In genomic region chr17:28736486-28736885, GRCm38 (mm10) we compare ENCODE assay signal across 15 mouse cellular contexts. TPM values are rescaled to one million over a fixed set of nuclear protein-coding genes. Genes with fewer than 3 reads are reported as not detected.
DNase-seq lines count a peak whose midpoint lies in the region; ATAC-seq and TF ChIP-seq lines count a peak whose summit lies in the region.
"Had no signal": no experiment of that assay in that cellular context is flagged by ENCODE, and none has a peak within 500 bp of the region (broad histone marks: within the 10 kb centered on the region; RNA-seq: fewer than 3 reads in every experiment).

No protein-coding gene starts in this region.

- H3K9ac ChIP-seq in hindbrain, embryonic 12.5 days, result no peak overlapping the region
- H3K9ac ChIP-seq in hindbrain, embryonic 14.5 days, result no peak overlapping the region

- H3K27ac ChIP-seq in hindbrain, embryonic 12.5 days, result 0 out of 2 replicates have a peak overlapping the region, but pooled peaks have one; percentile 35
- H3K27ac ChIP-seq in hindbrain, embryonic 14.5 days, result no peak overlapping the region
- H3K27ac ChIP-seq in cortical plate, adult 2 months (ENCODE audit: insufficient read depth, low read length), result peak overlapping the region; percentile 41; the same call in 1 of the 2 replicates
- H3K27ac ChIP-seq: gastrocnemius, adult 2 months had no signal

- H3K4me2 ChIP-seq in hindbrain, embryonic 12.5 days (replicated peaks), result no peak overlapping the region
- H3K4me2 ChIP-seq in hindbrain, embryonic 14.5 days (replicated peaks), result no peak overlapping the region

- ATAC-seq in hindbrain, embryonic 12.5 days (ENCODE audit: low FRiP score), result no peak
- ATAC-seq in hindbrain, embryonic 14.5 days (ENCODE audit: low FRiP score), result no peak
- peak; percentile 95 for ATAC-seq in megakaryocyte, adult 5-6 weeks (ENCODE audit: poor library complexity, severe bottlenecking)
- ATAC-seq: forebrain, embryonic 14.5 days had no signal

- no peak for DNase-seq in hindbrain, embryonic 14.5 days (ENCODE audit: low spot score)
- DNase-seq in 416B (ENCODE audit: low read depth), result peak; percentile 96
- DNase-seq in right cerebral cortex, postnatal 25 days, result no peak
- no peak for DNase-seq in testis, postnatal 14 days (ENCODE audit: low spot score)
- DNase-seq in B cell, adult 2 months, result no peak
- DNase-seq: adrenal gland, postnatal 36 days; gastrocnemius, adult 2 months; kidney, adult 18-20 months; kidney, postnatal 4 days; right cerebral cortex, postnatal 14 days had no signal

- no peaks in the 10 kb centered on the region for H3K27me3 ChIP-seq in hindbrain, embryonic 12.5 days
- no peaks in the 10 kb centered on the region for H3K27me3 ChIP-seq in hindbrain, embryonic 14.5 days (ENCODE audit: control insufficient read depth, insufficient read depth, low read length)

- 74% methylated on average over 4 of the region's 4 CpGs for WGBS in hindbrain, embryonic 12.5 days
- 67% methylated on average over 4 of the region's 4 CpGs for WGBS in hindbrain, embryonic 14.5 days

- no peaks in the 10 kb centered on the region for H3K9me3 ChIP-seq in hindbrain, embryonic 12.5 days (replicated peaks)
- H3K9me3 ChIP-seq in hindbrain, embryonic 14.5 days (ENCODE audit: control insufficient read depth, low read length), result no peaks in the 10 kb centered on the region

- H3K4me3 ChIP-seq in hindbrain, embryonic 12.5 days, result no peak overlapping the region
- H3K4me3 ChIP-seq in hindbrain, embryonic 14.5 days (replicated peaks; ENCODE audit: low read length), result no peak overlapping the region
- no peak overlapping the region for H3K4me3 ChIP-seq in cortical plate, adult 2 months (ENCODE audit: insufficient read depth, low read length)
- H3K4me3 ChIP-seq: gastrocnemius, adult 2 months had no signal

- no peak for TF ChIP-seq CTCF in cortical plate, adult 2 months (IDR thresholded peaks at IDR 0.05; ENCODE audit: extremely low read depth, insufficient read depth, low read length)

- H3K4me1 ChIP-seq in hindbrain, embryonic 12.5 days, result no peaks in the 10 kb centered on the region
- H3K4me1 ChIP-seq in hindbrain, embryonic 14.5 days (replicated peaks; ENCODE audit: control insufficient read depth, insufficient read depth, low read length), result no peaks in the 10 kb centered on the region
- peaks cover 8% of the 10 kb centered on the region for H3K4me1 ChIP-seq in cortical plate, adult 2 months (ENCODE audit: control insufficient read depth, insufficient read depth, low read length)

- TF ChIP-seq POLR2A in cortical plate, adult 2 months (IDR thresholded peaks at IDR 0.05; ENCODE audit: extremely low read depth, insufficient read depth, low read length), result no peak

- H3K36me3 ChIP-seq in hindbrain, embryonic 12.5 days, result peaks cover 50% of the 10 kb centered on the region
- peaks cover 61% of the 10 kb centered on the region for H3K36me3 ChIP-seq in hindbrain, embryonic 14.5 days (replicated peaks; ENCODE audit: control insufficient read depth, insufficient read depth)

RNA-seq across cellular contexts. Expression of gene AC170998.1, which starts 10.6 kb away (rescaled TPM):
- polyA plus RNA-seq in hindbrain, embryonic 12.5 days (2016; fragmentation: Nextera tagmentation; extraction: Ambion mirVana), result 3.2 and 3.5 TPM in 2 replicates
- polyA plus RNA-seq in hindbrain, embryonic 14.5 days (2014; fragmentation: Nextera tagmentation; extraction: Ambion mirVana), result 0.98 and 2.0 TPM in 2 replicates
- polyA plus RNA-seq in cortical plate, adult 2 months (2012; rRNA removed), result 1.7 and 1.8 TPM in 2 replicates
- total RNA-seq in megakaryocyte, adult 5-6 weeks (2015), result 5.9 and 8.8 TPM in 2 replicates
- 1.4 and 3.7 TPM in 2 replicates for total RNA-seq in megakaryocyte, adult 5-6 weeks (2017)

RNA-seq across cellular contexts. Expression of gene Mapk13, which starts 32.6 kb away (rescaled TPM):
- polyA plus RNA-seq in hindbrain, embryonic 12.5 days (2016; fragmentation: Nextera tagmentation; extraction: Ambion mirVana), result 4.2 and 6.5 TPM in 2 replicates
- 0.56 and 1.6 TPM in 2 replicates for polyA plus RNA-seq in hindbrain, embryonic 14.5 days (2014; fragmentation: Nextera tagmentation; extraction: Ambion mirVana)
- 1.4 and 1.8 TPM in 2 replicates for polyA plus RNA-seq in cortical plate, adult 2 months (2012; rRNA removed)
- total RNA-seq in megakaryocyte, adult 5-6 weeks (2015), result 12.2 and 17.0 TPM in 2 replicates
- 21.3 and 32.8 TPM in 2 replicates for total RNA-seq in megakaryocyte, adult 5-6 weeks (2017)
- polyA plus RNA-seq: C2C12 had no signal

RNA-seq across cellular contexts. Expression of gene Mapk14, which starts 45.4 kb away (rescaled TPM):
- polyA plus RNA-seq in hindbrain, embryonic 12.5 days (2016; fragmentation: Nextera tagmentation; extraction: Ambion mirVana), result 40.1 and 45.9 TPM in 2 replicates
- 34.1 and 36.5 TPM in 2 replicates for polyA plus RNA-seq in hindbrain, embryonic 14.5 days (2014; fragmentation: Nextera tagmentation; extraction: Ambion mirVana)
- 125 and 127 TPM in 2 replicates for polyA plus RNA-seq in cortical plate, adult 2 months (2012; rRNA removed)
- 163 and 164 TPM in 2 replicates for total RNA-seq in megakaryocyte, adult 5-6 weeks (2015)
- 143 and 160 TPM in 2 replicates for total RNA-seq in megakaryocyte, adult 5-6 weeks (2017)

RNA-seq across cellular contexts. Expression of gene Slc26a8, which starts 46.5 kb away (rescaled TPM):
- polyA plus RNA-seq in hindbrain, embryonic 12.5 days (2016; fragmentation: Nextera tagmentation; extraction: Ambion mirVana), result 0.44 and 0.63 TPM in 2 replicates
- polyA plus RNA-seq in hindbrain, embryonic 14.5 days (2014; fragmentation: Nextera tagmentation; extraction: Ambion mirVana), result 1.8 and 2.3 TPM in 2 replicates
- polyA plus RNA-seq in cortical plate, adult 2 months (2012; rRNA removed), result 10.7 and 12.0 TPM in 2 replicates
- total RNA-seq in megakaryocyte, adult 5-6 weeks (2015), result 0.52 and 0.58 TPM in 2 replicates
- 0.33 TPM in 1 of 2 replicates, not detected in the other for total RNA-seq in megakaryocyte, adult 5-6 weeks (2017)
- polyA plus RNA-seq: C2C12 had no signal
